Mouse (Mus musculus): ENCODE measurements around the gene Rap1gap2.

Gene Rap1gap2

GRCm38 (mm10) chr11:74502485-74502884 is 108.2 kb downstream of the Rap1gap2 start:
- no peak for DNase-seq (ENCODE audit: low read depth, low spot score)

GRCm38 (mm10) chr11:74501989-74502388 is 108.7 kb downstream of the Rap1gap2 start:
- no peak for DNase-seq (ENCODE audit: low read depth, low spot score)

GRCm38 (mm10) chr11:74501061-74501460 is 109.7 kb downstream of the Rap1gap2 start:
- DNase-seq (ENCODE audit: low read depth, low spot score) = no peak

- no peak for DNase-seq (ENCODE audit: low read depth, low spot score)
These were observed 111.1 kb downstream of the Rap1gap2 start for GRCm38 (mm10) chr11:74499521-74500099.

GRCm38 (mm10) chr11:74499058-74499457 is 111.7 kb downstream of the Rap1gap2 start:
- DNase-seq (ENCODE audit: low read depth, low spot score) = no peak

- no peak for DNase-seq (ENCODE audit: low read depth, low spot score)
These were observed 114.1 kb downstream of the Rap1gap2 start for GRCm38 (mm10) chr11:74496581-74496980.

- DNase-seq (ENCODE audit: low read depth, low spot score) = peak; percentile 12
These were observed 116.8 kb downstream of the Rap1gap2 start for GRCm38 (mm10) chr11:74493936-74494335.

- no peak for DNase-seq (ENCODE audit: low read depth, low spot score)
These were observed 117.4 kb downstream of the Rap1gap2 start for GRCm38 (mm10) chr11:74493172-74493862.

GRCm38 (mm10) chr11:74491130-74491529 is 119.6 kb downstream of the Rap1gap2 start:
- DNase-seq (ENCODE audit: low read depth, low spot score) = no peak

- DNase-seq (ENCODE audit: low read depth, low spot score) = no peak
These were observed 121.5 kb downstream of the Rap1gap2 start for GRCm38 (mm10) chr11:74489239-74489638.

GRCm38 (mm10) chr11:74487952-74488351 is 122.8 kb downstream of the Rap1gap2 start:
- DNase-seq (ENCODE audit: low read depth, low spot score) = no peak

GRCm38 (mm10) chr11:74485435-74486217 is 125.1 kb downstream of the Rap1gap2 start:
- DNase-seq (ENCODE audit: low read depth, low spot score) = no peak

- DNase-seq (ENCODE audit: low read depth, low spot score) = no peak
These were observed 126.8 kb downstream of the Rap1gap2 start for GRCm38 (mm10) chr11:74483871-74484270.

- no peak for DNase-seq (ENCODE audit: low read depth, low spot score)
These were observed 127.4 kb downstream of the Rap1gap2 start for GRCm38 (mm10) chr11:74483153-74483817.

GRCm38 (mm10) chr11:74481797-74482196 is 128.9 kb downstream of the Rap1gap2 start:
- no peak for DNase-seq (ENCODE audit: low read depth, low spot score)

- DNase-seq (ENCODE audit: low read depth, low spot score) = no peak
These were observed 130.9 kb downstream of the Rap1gap2 start for GRCm38 (mm10) chr11:74479715-74480289.

- no peak for DNase-seq (ENCODE audit: low read depth, low spot score)
These were observed 131.8 kb downstream of the Rap1gap2 start for GRCm38 (mm10) chr11:74478877-74479276.

GRCm38 (mm10) chr11:74472671-74473070 is 138.0 kb downstream of the Rap1gap2 start:
- DNase-seq (ENCODE audit: low read depth, low spot score) = no peak

- no peak for DNase-seq (ENCODE audit: low read depth, low spot score)
These were observed 142.5 kb downstream of the Rap1gap2 start for GRCm38 (mm10) chr11:74468195-74468594.

GRCm38 (mm10) chr11:74465712-74466111 is 145.0 kb downstream of the Rap1gap2 start:
- DNase-seq (ENCODE audit: low read depth, low spot score) = peak; percentile 26

- DNase-seq (ENCODE audit: low read depth, low spot score) = no peak
These were observed 146.3 kb downstream of the Rap1gap2 start for GRCm38 (mm10) chr11:74464181-74464977.

Data from R1 (cell line).